Mouse (Mus musculus) ES-Bruce4 (cell line): ENCODE results near the gene Fam241b. TPM values are rescaled to one million over a fixed set of nuclear protein-coding genes. Genes with fewer than 3 reads are reported as not detected.
A peak's percentile ranks its signal among the peaks of the same experiment; 100 is the strongest.

Experiments
- H3K27ac ChIP-seq: 2 replicates; pipeline ENCODE4 v1.5.1; 2012; ENCODE audit warnings: low read length, inconsistent platforms; ENCODE audit not compliant: insufficient read depth
- H3K27me3 ChIP-seq: 2 replicates; pipeline ENCODE4 v1.6.1; 2012; ENCODE audit warnings: mild to moderate bottlenecking, low read length, inconsistent platforms; ENCODE audit not compliant: control insufficient read depth, poor library complexity, insufficient read depth, severe bottlenecking
- H3K36me3 ChIP-seq: 2 replicates; pipeline ENCODE4 v1.6.1; 2012; ENCODE audit warnings: inconsistent platforms, mild to moderate bottlenecking, low read length, moderate library complexity; ENCODE audit not compliant: control insufficient read depth, poor library complexity, insufficient read depth, severe bottlenecking
- H3K4me1 ChIP-seq: one replicate; pipeline ENCODE4 v1.8.1; 2011; ENCODE audit warnings: low read length; ENCODE audit not compliant: control insufficient read depth, insufficient read depth
- H3K4me3 ChIP-seq: 2 replicates; pipeline ENCODE4 v1.5.1; 2011; ENCODE audit warnings: low read depth, mild to moderate bottlenecking, low read length
- H3K9ac ChIP-seq: 2 replicates; pipeline ENCODE4 v1.6.1; 2012; ENCODE audit warnings: low read depth, mild to moderate bottlenecking, inconsistent platforms; ENCODE audit not compliant: poor library complexity, severe bottlenecking
- H3K9me3 ChIP-seq: replicated peaks from 2 replicates; pipeline ENCODE4 v1.6.1; 2012; ENCODE audit warnings: mild to moderate bottlenecking, low read length, inconsistent platforms; ENCODE audit not compliant: control insufficient read depth, poor library complexity, insufficient read depth, severe bottlenecking
- CTCF ChIP-seq: IDR thresholded peaks from one replicate; pipeline ENCODE4 v1.8.1; 2011; ENCODE audit warnings: low read depth, low read length
- EP300 ChIP-seq: IDR thresholded peaks from 2 replicates; pipeline ENCODE4 v1.6.1; 2011; ENCODE audit warnings: low read depth, low read length; ENCODE audit not compliant: insufficient read depth
- POLR2A ChIP-seq: IDR thresholded peaks from one replicate; pipeline ENCODE4 v1.8.1; 2011; ENCODE audit warnings: low read length; ENCODE audit not compliant: insufficient read depth
- polyA plus RNA-seq: library from polyadenylated mRNA; stranded (reverse); fragments of >200 nt; gene quantifications from 2 replicates; pipeline ENCODE4 v1.2.4, GENCODE M21; 2011; ENCODE audit warnings: low read depth; ENCODE audit not compliant: missing spikeins, insufficient read depth, insufficient read length

Gene Fam241b
- polyA plus RNA-seq, 1 experiment: 25.7 TPM

DNA sequence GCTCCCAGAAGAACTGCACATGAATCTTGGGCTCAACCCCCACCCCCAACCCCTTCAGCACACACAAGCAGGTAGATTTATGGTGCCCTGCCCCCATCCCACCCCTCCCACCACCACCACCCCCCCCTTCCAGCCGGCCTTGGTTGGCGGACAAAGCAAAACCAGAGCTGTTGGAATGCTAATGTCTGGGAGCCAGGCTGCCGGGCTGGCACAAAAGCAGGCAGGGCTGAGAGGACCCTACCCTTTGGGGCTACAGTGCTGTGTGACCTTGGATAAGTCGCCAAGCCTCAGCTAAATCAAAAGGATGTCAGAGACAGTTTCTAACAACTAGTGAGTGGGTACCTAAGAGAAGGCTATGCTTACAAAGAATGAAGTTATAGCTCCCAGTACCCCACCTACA, 6.6 kb downstream of the Fam241b start:
- no peaks in the 10 kb centered on the region for H3K27me3 ChIP-seq
- no peak overlapping the region for H3K4me3 ChIP-seq
- H3K9ac ChIP-seq: no peak overlapping the region

DNA sequence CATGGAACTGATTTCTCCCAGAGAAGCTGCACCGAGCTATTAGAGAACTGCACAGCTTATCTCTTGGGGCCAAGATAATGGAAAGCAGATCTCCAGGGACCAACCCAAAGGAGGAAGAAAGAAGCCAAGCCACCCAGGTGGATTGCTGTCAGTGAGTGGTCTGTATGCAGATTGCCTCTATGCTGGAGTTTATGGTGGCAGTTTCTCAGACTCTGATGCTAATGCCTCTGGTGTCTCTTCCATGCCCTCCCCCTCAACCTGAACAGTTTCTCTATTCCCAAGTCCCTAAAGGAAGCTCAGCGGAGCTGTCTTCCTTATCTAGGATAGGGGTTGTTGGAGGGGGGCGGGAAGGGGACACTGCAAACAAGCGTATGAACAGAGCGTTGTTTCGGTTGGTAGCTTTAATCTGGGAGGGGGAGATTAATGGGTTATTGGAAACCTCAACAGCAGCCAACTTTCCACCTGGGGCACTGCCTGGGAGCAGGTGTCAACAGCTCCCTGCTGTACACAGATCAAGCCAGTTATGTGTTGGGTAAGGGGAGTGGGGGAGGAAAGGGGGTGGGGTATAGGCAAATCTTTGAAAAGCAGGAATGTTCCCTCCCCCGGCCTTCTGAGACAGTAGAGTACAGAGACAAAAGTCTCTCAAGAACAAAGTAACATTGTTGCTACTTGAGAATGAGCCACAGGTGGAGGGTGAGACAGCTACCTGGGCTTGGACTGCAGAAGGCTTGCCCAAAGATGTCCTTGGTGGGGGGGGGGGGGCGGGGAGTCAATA, 7.8 kb downstream of the Fam241b start:
- no peaks in the 10 kb centered on the region for H3K27me3 ChIP-seq
- H3K4me1 ChIP-seq: peaks cover 11% of the 10 kb centered on the region
- no peak overlapping the region for H3K9ac ChIP-seq
- H3K4me3 ChIP-seq: no peak overlapping the region
- H3K27ac ChIP-seq: peak overlapping the region; percentile 38
- no peaks in the 10 kb centered on the region for H3K9me3 ChIP-seq
- no peaks in the 10 kb centered on the region for H3K36me3 ChIP-seq
- TF ChIP-seq EP300 (no peak), POLR2A (no peak), CTCF (no peak)

More for the DNA sequence above, 6.6 kb downstream of the Fam241b start:
- TF ChIP-seq EP300: peak; percentile 83
- no peak for TF ChIP-seq CTCF
- H3K9me3 ChIP-seq: no peaks in the 10 kb centered on the region
- H3K4me1 ChIP-seq: peaks cover 9% of the 10 kb centered on the region
- peak overlapping the region; percentile 84; the same call in 1 of the 2 replicates for H3K27ac ChIP-seq
- no peaks in the 10 kb centered on the region for H3K36me3 ChIP-seq

DNA sequence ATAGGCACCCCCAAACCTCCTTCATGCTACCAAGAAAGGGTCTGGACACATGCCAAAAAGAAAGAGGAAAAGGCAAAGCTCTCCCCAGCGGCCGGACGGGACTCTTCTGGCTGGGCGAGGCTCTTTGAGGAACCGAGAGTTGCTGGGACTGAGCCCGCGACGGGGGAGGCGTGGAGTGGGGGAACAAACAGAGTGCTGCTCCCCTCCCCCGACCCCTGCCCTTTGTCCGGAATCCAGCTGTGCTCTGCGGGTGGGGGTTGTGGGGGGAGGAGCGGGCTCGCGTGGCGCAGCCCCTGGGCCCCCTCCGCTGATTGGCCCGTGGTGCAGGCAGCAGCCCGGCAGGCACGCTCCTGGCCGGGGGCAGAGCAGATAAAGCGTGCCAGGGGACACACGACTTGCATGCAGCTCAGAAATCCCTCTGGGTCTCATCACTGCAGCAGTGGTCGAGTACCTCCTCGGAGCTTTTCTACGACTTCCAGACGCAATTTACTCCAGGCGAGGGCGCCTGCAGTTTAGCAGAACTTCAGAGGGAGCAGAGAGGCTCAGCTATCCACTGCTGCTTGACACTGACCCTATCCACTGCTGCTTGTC, 10.9 kb downstream of the Fam241b start, which contains the start of gene Neurog3:
Gene Neurog3, plus strand, starts transcription at position 400 of the 591 bp plus-strand sequence.
- peaks cover 3% of the 10 kb centered on the region; the same call in 1 of the 2 replicates for H3K27me3 ChIP-seq
- no peak within 1 kb of the TSS for H3K27ac ChIP-seq
- H3K9me3 ChIP-seq: no peaks in the 10 kb centered on the region
- no peaks in the 10 kb centered on the region for H3K36me3 ChIP-seq
- H3K4me3 ChIP-seq: peak within 1 kb of the TSS; percentile 46
- H3K4me1 ChIP-seq: peaks cover 11% of the 10 kb centered on the region
- TF ChIP-seq EP300: no peak
- no peak for TF ChIP-seq POLR2A
- no peak for TF ChIP-seq CTCF
- peak within 1 kb of the TSS; percentile 17; the same call in 1 of the 2 replicates for H3K9ac ChIP-seq

DNA sequence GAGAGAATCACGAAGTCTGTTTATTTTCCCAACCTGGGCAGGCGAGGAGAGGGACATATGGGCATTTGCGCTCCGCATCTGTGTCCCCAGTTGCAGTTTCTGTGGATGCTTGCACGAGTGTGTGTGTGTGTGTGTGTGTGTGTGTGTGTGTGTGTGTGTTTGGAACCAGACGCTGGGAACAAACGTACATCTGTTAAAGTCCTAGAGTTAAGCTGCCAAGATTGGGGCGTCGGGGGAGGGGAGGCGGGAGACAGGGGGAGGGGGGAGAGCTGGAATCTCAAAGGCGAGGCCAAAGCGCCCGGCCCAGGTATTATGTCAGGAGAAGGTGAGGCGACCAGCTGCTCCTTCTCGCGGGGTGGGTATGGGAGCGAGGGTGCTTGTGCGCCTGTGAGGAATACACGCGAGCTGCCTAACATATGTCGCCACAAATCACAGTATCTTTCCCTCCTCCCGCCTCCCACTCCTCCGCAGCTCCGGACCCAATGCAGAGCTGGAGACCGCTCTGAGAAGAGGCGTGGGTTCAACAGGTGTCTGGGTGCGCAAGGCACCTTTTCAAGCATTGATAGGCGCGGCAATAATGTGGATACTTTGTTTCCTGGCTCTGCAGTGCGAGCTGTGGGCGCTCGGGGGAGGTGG, 15.3 kb downstream of the Fam241b start:
- H3K9me3 ChIP-seq: no peaks in the 10 kb centered on the region
- H3K4me1 ChIP-seq: peaks cover 2% of the 10 kb centered on the region
- H3K4me3 ChIP-seq: peak overlapping the region; percentile 24
- H3K27ac ChIP-seq: no peak overlapping the region
- peaks cover 3% of the 10 kb centered on the region; the same call in 1 of the 2 replicates for H3K27me3 ChIP-seq
- H3K9ac ChIP-seq: peak overlapping the region; percentile 23
- no peak for TF ChIP-seq CTCF
- TF ChIP-seq EP300: no peak
- no peak for TF ChIP-seq POLR2A
- no peaks in the 10 kb centered on the region for H3K36me3 ChIP-seq

DNA sequence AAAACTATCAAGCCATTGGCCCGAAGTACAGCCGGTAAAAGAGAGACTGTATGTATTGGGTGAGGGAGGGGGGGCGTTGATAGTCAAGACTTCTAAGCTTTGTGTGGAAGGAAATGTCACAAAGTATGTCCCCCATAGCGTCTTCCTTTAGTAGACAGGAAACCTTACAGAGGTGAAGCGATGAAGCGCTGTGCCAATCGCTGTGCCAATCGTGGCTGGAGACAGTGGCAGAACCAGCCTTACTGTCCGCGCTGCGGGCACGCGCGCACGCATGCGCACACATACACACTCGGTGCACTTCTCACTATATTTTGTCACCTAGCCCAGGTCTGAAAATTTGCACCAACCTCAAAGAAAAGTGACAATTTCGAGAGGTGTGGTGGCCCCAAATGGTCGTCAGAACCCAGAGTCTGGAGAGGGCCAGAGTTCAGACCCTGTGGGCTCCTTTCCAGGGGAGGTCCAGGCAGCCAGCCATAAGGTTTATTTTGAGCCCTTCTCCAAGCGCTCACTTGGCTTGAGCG, 15.9 kb downstream of the Fam241b start:
- peaks cover 3% of the 10 kb centered on the region; the same call in 1 of the 2 replicates for H3K27me3 ChIP-seq
- TF ChIP-seq CTCF (no peak), POLR2A (no peak), EP300 (no peak)
- no peaks in the 10 kb centered on the region for H3K9me3 ChIP-seq
- H3K27ac ChIP-seq: no peak overlapping the region
- H3K36me3 ChIP-seq: no peaks in the 10 kb centered on the region
- H3K4me3 ChIP-seq: no peak overlapping the region
- H3K9ac ChIP-seq: no peak overlapping the region
- H3K4me1 ChIP-seq: peaks cover 2% of the 10 kb centered on the region
